8 mouse cellular contexts compared by ENCODE assay signal in the genomic region with DNA sequence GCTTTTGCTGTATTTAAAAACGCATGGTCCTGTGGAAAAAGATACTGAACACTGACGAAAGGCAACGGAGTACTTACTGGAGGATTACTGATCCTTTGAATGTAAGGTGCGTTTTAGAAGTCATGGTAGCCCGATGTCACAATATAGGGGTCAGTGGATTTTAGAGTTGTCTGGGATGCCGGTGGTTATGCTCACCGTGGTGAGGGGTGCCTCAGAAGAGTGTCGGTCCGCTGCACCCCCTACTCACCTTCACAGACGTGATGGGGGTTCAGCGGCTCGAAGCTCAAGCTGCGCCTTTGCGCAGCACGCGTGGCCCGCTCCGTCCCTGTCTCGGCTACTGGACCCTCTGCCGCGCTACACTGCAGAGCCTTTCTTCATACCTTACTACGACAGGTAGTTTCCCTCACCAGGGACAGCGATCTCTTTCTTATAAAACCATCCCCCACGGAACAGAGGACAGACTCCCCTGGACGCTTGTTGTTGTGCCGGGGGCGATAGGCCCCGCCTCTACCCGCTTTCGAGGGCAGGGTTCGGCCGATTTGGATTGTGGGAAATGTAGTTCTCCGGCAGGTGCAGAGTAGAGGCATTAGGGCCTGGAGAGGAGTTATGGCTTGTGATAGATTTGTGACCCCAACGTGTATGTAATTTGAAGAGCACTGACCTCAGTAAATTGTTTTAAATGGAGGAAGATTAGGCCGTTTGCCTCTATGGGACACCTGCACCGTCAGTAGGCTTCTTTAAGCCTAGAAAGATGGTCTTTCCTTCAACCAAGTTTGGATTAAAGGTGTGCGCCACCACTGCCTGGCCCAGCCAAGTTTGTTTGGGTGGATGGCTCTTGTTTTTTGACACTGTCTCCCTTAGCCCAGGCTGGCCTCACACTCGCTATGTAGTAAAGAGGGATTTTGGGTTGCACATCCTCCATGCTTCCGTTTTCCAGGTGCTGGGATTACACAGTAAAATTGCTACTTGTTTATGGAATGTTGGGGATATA. TPM values are rescaled to one million over a fixed set of nuclear protein-coding genes. Genes with fewer than 3 reads are reported as not detected.
DNase-seq lines count a peak whose midpoint lies in the region; ATAC-seq lines count a peak whose summit lies in the region.

A gene (minus strand): TSS at position 516 of the 991 bp plus-strand sequence.

- peak; percentile 99 for ATAC-seq in inflammation-experienced regulatory T-cells, adult 6 months
- ATAC-seq in megakaryocyte progenitor cell, adult 5-6 weeks (replicated peaks; ENCODE audit: poor library complexity): peak; percentile 98

- peak; percentile 86 to 94 for DNase-seq in adrenal gland, adult (ENCODE audit: inconsistent age in 2 of 2, low spot score in 1 of 2)
- DNase-seq in embryo, embryonic 10 days (ENCODE audit: low spot score): peak; percentile 84
- DNase-seq in gastrocnemius, postnatal 10 days: peak; percentile 59
- peak; percentile 74 to 83 for DNase-seq in left cerebral cortex, postnatal 10 days (ENCODE audit: extremely low spot score in 1 of 2, low spot score in 2 of 2)
- DNase-seq in right cerebral cortex, postnatal 14 days: peak; percentile 74
- DNase-seq in urinary bladder, postnatal 4 days (ENCODE audit: low spot score in 2 of 2): peak; percentile 57 to 70

- intact Hi-C loops in left cerebral cortex, postnatal 10 days (cut with DNase I): no loop called here

RNA-seq across cellular contexts. Expression of the gene that starts here (rescaled TPM):
- 1 to 10 TPM; 4.8 to 5.3 TPM for total RNA-seq in gastrocnemius, postnatal 10 days (2021)
- polyA plus RNA-seq in inflammation-experienced regulatory T-cells, adult 6 months (2017; shearing (Covaris generic)): under 1 TPM; 0.56 to 0.62 (median 0.62) TPM
- 1 to 10 TPM; 3.4 to 4.7 TPM for total RNA-seq in left cerebral cortex, postnatal 10 days (2021)
- 2.3 and 3.9 TPM in 2 replicates for total RNA-seq in megakaryocyte progenitor cell, adult 5-6 weeks (2015)
- total RNA-seq in megakaryocyte progenitor cell, adult 5-6 weeks (2017): 4.1 and 5.7 TPM in 2 replicates

Comparison
In these comparisons a context has a peak if more than half of its experiments do, and no peak if none do; other contexts are left out.
1. Peak in every context shown above with its lines: DNase-seq and ATAC-seq.
2. Peak in ATAC-seq in inflammation-experienced regulatory T-cells, adult 6 months; RNA of the gene not detected or under 1 TPM.